Mouse (Mus musculus): ENCODE data around the gene Tmem220. TPM values are rescaled to one million over a fixed set of nuclear protein-coding genes. Genes with fewer than 3 reads are reported as not detected.

Tmem220 gene
- polyA plus RNA-seq, 1 experiment from 2014 or later: 4.2 TPM

GRCm38 (mm10) chr11:67010430-67010829, 14.5 kb upstream of the Tmem220 start:
- 0 out of 2 replicates have a peak, but pooled peaks have one; percentile 8 for TF ChIP-seq CTCF (IDR thresholded peaks at IDR 0.05; ENCODE audit: low read depth)
- TF ChIP-seq EP300 (IDR thresholded peaks at IDR 0.05; ENCODE audit: low read depth): no peak
- no peak overlapping the region for H3K4me3 ChIP-seq (ENCODE audit: low read depth, low read length)
- no peak overlapping the region for H3K9ac ChIP-seq (replicated peaks)
- 4% methylated on average over 8 of the region's 8 CpGs for WGBS (ENCODE audit: insufficient replicate concordance)
- no peaks in the 10 kb centered on the region for H3K9me3 ChIP-seq (ENCODE audit: low read length)
- DNase-seq (no peak), ATAC-seq (no peak)
- H3K4me2 ChIP-seq (ENCODE audit: low read depth, low read length): no peak overlapping the region
- H3K4me1 ChIP-seq (ENCODE audit: insufficient read depth): no peaks in the 10 kb centered on the region
- no peaks in the 10 kb centered on the region for H3K27me3 ChIP-seq (ENCODE audit: insufficient read depth, low read length)
- no peaks in the 10 kb centered on the region for H3K36me3 ChIP-seq (replicated peaks; ENCODE audit: insufficient read depth, low read length)
- H3K27ac ChIP-seq (ENCODE audit: low read depth): no peak overlapping the region

GRCm38 (mm10) chr11:67011635-67012034, 13.3 kb upstream of the Tmem220 start:
- no peaks in the 10 kb centered on the region for H3K9me3 ChIP-seq (ENCODE audit: low read length)
- ATAC-seq: no peak
- no peak overlapping the region for H3K9ac ChIP-seq (replicated peaks)
- no peak for DNase-seq
- H3K4me1 ChIP-seq (ENCODE audit: insufficient read depth): no peaks in the 10 kb centered on the region
- WGBS (ENCODE audit: insufficient replicate concordance): 59% methylated on average over 4 of the region's 4 CpGs
- H3K4me3 ChIP-seq (ENCODE audit: low read depth, low read length): no peak overlapping the region
- no peaks in the 10 kb centered on the region for H3K36me3 ChIP-seq (replicated peaks; ENCODE audit: insufficient read depth, low read length)
- H3K4me2 ChIP-seq (ENCODE audit: low read depth, low read length): no peak overlapping the region
- TF ChIP-seq CTCF (IDR thresholded peaks at IDR 0.05; ENCODE audit: low read depth) (no peak), EP300 (IDR thresholded peaks at IDR 0.05; ENCODE audit: low read depth) (no peak)
- H3K27me3 ChIP-seq (ENCODE audit: insufficient read depth, low read length): no peaks in the 10 kb centered on the region
- H3K27ac ChIP-seq (ENCODE audit: low read depth): no peak overlapping the region

GRCm38 (mm10) chr11:67017801-67018591, 7.0 kb upstream of the Tmem220 start:
- 0 out of 2 replicates have a peak, but pooled peaks cover 3% of the 10 kb centered on the region for H3K27me3 ChIP-seq (ENCODE audit: insufficient read depth, low read length)
- H3K9me3 ChIP-seq (ENCODE audit: low read length): no peaks in the 10 kb centered on the region
- H3K4me1 ChIP-seq (ENCODE audit: insufficient read depth): no peaks in the 10 kb centered on the region
- H3K9ac ChIP-seq (replicated peaks): no peak overlapping the region
- whole genome bisulfite sequencing (ENCODE audit: insufficient replicate concordance): 6% methylated on average over 12 of the region's 12 CpGs
- H3K4me2 ChIP-seq (ENCODE audit: low read depth, low read length): 0 out of 2 replicates have a peak overlapping the region, but pooled peaks have one; percentile 13
- no peak for ATAC-seq
- no peak for DNase-seq
- no peak overlapping the region for H3K4me3 ChIP-seq (ENCODE audit: low read depth, low read length)
- no peak for TF ChIP-seq EP300 (IDR thresholded peaks at IDR 0.05; ENCODE audit: low read depth)
- TF ChIP-seq CTCF (IDR thresholded peaks at IDR 0.05; ENCODE audit: low read depth): no peak
- H3K27ac ChIP-seq (ENCODE audit: low read depth): no peak overlapping the region
- no peaks in the 10 kb centered on the region for H3K36me3 ChIP-seq (replicated peaks; ENCODE audit: insufficient read depth, low read length)

- WGBS (ENCODE audit: insufficient replicate concordance): 49% methylated on average over 7 of the region's 7 CpGs
- ATAC-seq: no peak
Measured at GRCm38 (mm10) chr11:67019711-67020475, 5.1 kb upstream of the Tmem220 start.

GRCm38 (mm10) chr11:67020948-67021347, 4.0 kb upstream of the Tmem220 start:
- H3K9me3 ChIP-seq (ENCODE audit: low read length): no peaks in the 10 kb centered on the region
- no peak overlapping the region for H3K4me3 ChIP-seq (ENCODE audit: low read depth, low read length)
- ATAC-seq: no peak
- H3K27me3 ChIP-seq (ENCODE audit: insufficient read depth, low read length): 0 out of 2 replicates have a peak, but pooled peaks cover 3% of the 10 kb centered on the region
- no peak overlapping the region for H3K27ac ChIP-seq (ENCODE audit: low read depth)
- WGBS (ENCODE audit: insufficient replicate concordance): 4% methylated on average over 12 of the region's 12 CpGs
- H3K4me2 ChIP-seq (ENCODE audit: low read depth, low read length): no peak overlapping the region
- H3K4me1 ChIP-seq (ENCODE audit: insufficient read depth): 0 out of 2 replicates have a peak, but pooled peaks cover 8% of the 10 kb centered on the region
- no peaks in the 10 kb centered on the region for H3K36me3 ChIP-seq (replicated peaks; ENCODE audit: insufficient read depth, low read length)
- DNase-seq: peak; percentile 67
- H3K9ac ChIP-seq (replicated peaks): no peak overlapping the region
- TF ChIP-seq CTCF (IDR thresholded peaks at IDR 0.05; ENCODE audit: low read depth) (peak; percentile 78), EP300 (IDR thresholded peaks at IDR 0.05; ENCODE audit: low read depth) (no peak)

More at GRCm38 (mm10) chr11:67019711-67020475, 5.1 kb upstream of the Tmem220 start:
- Histone ChIP-seq H3K4me3 (ENCODE audit: low read depth, low read length) (no peak overlapping the region), H3K36me3 (replicated peaks; ENCODE audit: insufficient read depth, low read length) (no peaks in the 10 kb centered on the region), H3K4me2 (ENCODE audit: low read depth, low read length) (no peak overlapping the region), H3K9ac (replicated peaks) (no peak overlapping the region), H3K9me3 (ENCODE audit: low read length) (no peaks in the 10 kb centered on the region), H3K4me1 (ENCODE audit: insufficient read depth) (no peaks in the 10 kb centered on the region), H3K27me3 (ENCODE audit: insufficient read depth, low read length) (0 out of 2 replicates have a peak, but pooled peaks cover 3% of the 10 kb centered on the region), H3K27ac (ENCODE audit: low read depth) (no peak overlapping the region)
- no peak for DNase-seq
- no peak for TF ChIP-seq CTCF (IDR thresholded peaks at IDR 0.05; ENCODE audit: low read depth)

Measured in liver, postnatal 0 days (tissue).